ENCODE assay signal across 1 mouse cellular context in genomic region chr7:25235526-25235925, GRCm38 (mm10).
TF ChIP-seq lines count a peak whose summit lies in the region.

No protein-coding gene starts in this region.

TF ChIP-seq in CH12.LX, 34 proteins besides CTCF, POLR2A, EP300 and RAD21 (continued from another document):
- TF ChIP-seq CHD2 (IDR thresholded peaks at IDR 0.05; ENCODE audit: low read length) (no peak), MYC (IDR thresholded peaks at IDR 0.05; ENCODE audit: low read depth, low read length) (no peak), E2F4 (IDR thresholded peaks at IDR 0.05; ENCODE audit: insufficient replicate concordance, low read depth, low read length) (no peak), MAZ (IDR thresholded peaks at IDR 0.05; ENCODE audit: low read depth, low read length) (no peak), BHLHE40 (IDR thresholded peaks at IDR 0.05; ENCODE audit: low read depth, low read length) (no peak), UBTF (IDR thresholded peaks at IDR 0.05; ENCODE audit: low read depth, low read length) (no peak), ZKSCAN1 (IDR thresholded peaks at IDR 0.05; ENCODE audit: borderline replicate concordance, low read depth, low read length) (no peak), MXI1 (IDR thresholded peaks at IDR 0.05; ENCODE audit: low read depth, low read length) (no peak), MAX (IDR thresholded peaks at IDR 0.05; ENCODE audit: low read length) (no peak), HCFC1 (IDR thresholded peaks at IDR 0.05; ENCODE audit: low read depth, low read length) (no peak)
